Mouse (Mus musculus) lung, adult 10 weeks (tissue): Measurements from ENCODE around the gene Timp1. TPM values are rescaled to one million over a fixed set of nuclear protein-coding genes. Genes with fewer than 3 reads are reported as not detected.

ENCODE experiments used
- polyA plus RNA-seq: library from polyadenylated mRNA; stranded (reverse); fragments of 350-450 nt; fragmentation: Illumina TruSeq; extraction: RNeasy Lipid Tissue Mini Kit (QIAGEN cat#74804); gene quantifications from one replicate; pipeline ENCODE4 v1.2.3, GENCODE M21; 2014; ENCODE audit warnings: low read depth, low replicate concordance; ENCODE audit not compliant: insufficient read depth

Timp1 gene
- polyA plus RNA-seq = 19.8 TPM

DNA sequence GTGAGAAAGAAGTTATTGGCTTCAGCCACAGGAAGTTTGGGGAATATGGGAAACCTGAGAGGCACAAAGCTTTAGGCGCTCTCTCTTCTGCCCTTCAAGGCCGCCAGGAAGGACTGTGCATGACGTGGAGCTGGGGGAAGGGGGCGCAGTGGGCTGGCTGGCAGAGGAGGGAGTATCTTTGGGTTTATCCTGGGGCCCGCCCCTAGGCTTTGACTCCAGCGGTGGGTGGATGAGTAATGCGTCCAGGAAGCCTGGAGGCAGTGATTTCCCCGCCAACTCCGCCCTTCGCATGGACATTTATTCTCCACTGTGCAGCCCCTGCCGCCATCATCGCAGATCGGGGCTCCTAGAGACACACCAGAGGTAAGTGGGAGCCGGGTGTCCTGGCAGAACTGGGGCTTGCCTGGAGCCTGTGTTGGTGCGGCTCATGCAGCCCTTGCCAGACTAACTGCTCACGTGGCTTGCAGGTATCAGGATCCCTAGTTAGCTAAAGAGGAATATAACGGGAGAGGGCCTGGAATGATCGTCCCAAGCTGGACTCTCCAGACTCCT lies at the start of gene Timp1:
Gene Timp1, plus strand, starts transcription at position 205 of the 552 bp plus-strand sequence.

DNA sequence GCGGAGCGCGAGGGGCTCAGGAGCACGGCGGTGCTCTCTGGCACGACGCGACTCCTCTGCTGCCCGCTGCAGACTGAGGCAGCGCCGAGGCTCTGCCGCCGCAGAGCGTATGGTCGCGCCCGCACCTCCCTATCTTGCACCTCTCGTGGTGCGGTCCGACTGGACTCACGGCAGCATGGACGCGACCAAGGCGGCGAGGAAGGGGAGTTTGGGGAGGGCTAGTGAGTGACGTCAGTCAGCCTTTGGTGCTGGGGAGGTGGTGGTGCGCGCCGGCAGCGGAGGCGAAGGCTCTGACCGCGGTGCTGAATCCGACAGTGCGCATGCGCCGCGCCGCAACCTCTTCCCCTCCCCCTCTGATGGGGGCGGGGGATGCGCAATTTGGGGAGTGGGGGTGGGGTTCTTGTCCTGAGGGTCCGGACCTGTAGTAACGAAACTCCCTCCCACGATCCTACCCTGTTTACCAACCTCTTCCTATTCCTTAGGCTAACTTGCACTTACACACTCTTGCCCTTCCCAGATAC lies 50.9 kb downstream of the Timp1 start, which contains the start of gene Syn1:
Gene Syn1, minus strand, starts transcription at position 161 of the 521 bp plus-strand sequence.

Other genes starting within 250 kb of the Timp1 start
- gene Uba1, start 211.8 kb upstream of the Timp1 start, polyA plus RNA-seq = 73.2 TPM
- gene Cdk16, start 182.2 kb upstream of the Timp1 start, polyA plus RNA-seq = 45.6 TPM
- 5.2 TPM for gene Usp11, start 166.3 kb upstream of the Timp1 start, polyA plus RNA-seq
- 49.2 TPM for gene Araf, start 72.4 kb upstream of the Timp1 start, polyA plus RNA-seq
- 0.33 TPM for gene Syn1, start 50.8 kb downstream of the Timp1 start, polyA plus RNA-seq
- 32.9 TPM for gene Cfp, start 61.4 kb downstream of the Timp1 start, polyA plus RNA-seq
- 3.6 TPM for gene Elk1, start 80.4 kb downstream of the Timp1 start, polyA plus RNA-seq
- gene Uxt, start 91.9 kb downstream of the Timp1 start, polyA plus RNA-seq = 43.8 TPM
- gene Zfp182, start 192.2 kb downstream of the Timp1 start, polyA plus RNA-seq = 2.5 TPM
- not detected for gene Spaca5, start 198.2 kb downstream of the Timp1 start, polyA plus RNA-seq
- gene Zfp300, start 219.4 kb downstream of the Timp1 start, polyA plus RNA-seq = 0.39 TPM
- gene Ssxa1, start 245.7 kb downstream of the Timp1 start, polyA plus RNA-seq = not detected